Mouse (Mus musculus): ENCODE measurements around the gene Brd2.
A peak's percentile ranks its signal among the peaks of the same experiment; 100 is the strongest.

GRCm38 (mm10) chr17:34120180-34120723 lies 2.2 kb downstream of the Brd2 start:
- TF ChIP-seq CTCF (IDR thresholded peaks at IDR 0.05 in 2 of 3, conservative IDR thresholded peaks at IDR 0.05 in 1 of 3; ENCODE audit: control insufficient read depth in 1 of 3, insufficient read depth in 1 of 3, low read depth in 2 of 3, low read length in 3 of 3, poor library complexity in 1 of 3, severe bottlenecking in 1 of 3) (no peak), EP300 (IDR thresholded peaks at IDR 0.05; ENCODE audit: low read depth in 1 of 2, low read length in 2 of 2) (no peak), MYC (IDR thresholded peaks at IDR 0.05; ENCODE audit: low read depth, low read length) (no peak), POLR2A (IDR thresholded peaks at IDR 0.05; ENCODE audit: control insufficient read depth in 1 of 2, insufficient read depth in 1 of 2, low read depth in 1 of 2, low read length in 2 of 2, poor library complexity in 1 of 2) (peak; percentile 14 to 72; a peak in 3 of 4 replicates), POLR2AphosphoS5 (IDR thresholded peaks at IDR 0.05; ENCODE audit: borderline replicate concordance, low read depth, low read length) (no peak)
